Mouse (Mus musculus) cerebellum, postnatal 4 days (tissue): ENCODE measurements around the gene Tmem229b.
"Not testable (repeated sequence)": the region's sequence is repeated elsewhere in the genome, so short reads cannot be mapped to it uniquely, and the experiment has no call there.

Source experiments
- DNase-seq, 2 experiments: peaks; one replicate each; pipeline ENCODE4 v3.0.0; 2022; ENCODE audit warnings: low spot score in 2 of 2, mixed read lengths in 1 of 2

The Tmem229b gene

DNA sequence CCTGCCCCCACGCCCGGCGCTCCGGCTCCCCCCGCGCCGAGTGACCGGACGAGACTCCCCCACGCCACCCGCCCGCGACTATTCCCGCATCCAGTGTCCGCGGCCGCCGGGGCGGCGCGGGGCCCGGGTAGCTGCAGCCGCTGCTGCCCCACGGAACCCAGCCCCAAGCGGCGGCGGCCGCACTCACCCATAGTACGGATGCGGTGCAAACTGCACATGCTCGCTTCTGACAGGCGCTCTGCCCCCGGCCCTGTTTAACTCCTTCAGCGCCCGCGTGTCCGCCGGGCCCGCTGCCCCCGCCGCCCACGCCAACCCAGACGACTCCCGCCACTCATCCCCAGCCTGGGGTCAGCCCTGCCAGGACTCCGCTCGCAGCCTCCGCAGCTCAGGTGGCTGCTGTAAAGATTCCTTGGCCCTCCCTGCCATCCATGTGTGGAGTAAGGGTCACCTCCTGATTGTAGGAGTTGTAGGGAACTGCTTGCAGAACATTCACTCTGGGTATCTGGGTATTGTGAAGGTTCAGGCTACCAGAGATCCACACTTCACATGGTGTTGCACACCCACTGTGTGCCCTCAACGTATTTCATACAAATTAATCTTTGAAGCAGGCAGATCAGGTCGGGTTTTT is at the start of gene Tmem229b:
Gene Tmem229b (minus strand): TSS at position 502 of the 628 bp plus-strand sequence.
- DNase-seq: peak; percentile 47 to 69

DNA sequence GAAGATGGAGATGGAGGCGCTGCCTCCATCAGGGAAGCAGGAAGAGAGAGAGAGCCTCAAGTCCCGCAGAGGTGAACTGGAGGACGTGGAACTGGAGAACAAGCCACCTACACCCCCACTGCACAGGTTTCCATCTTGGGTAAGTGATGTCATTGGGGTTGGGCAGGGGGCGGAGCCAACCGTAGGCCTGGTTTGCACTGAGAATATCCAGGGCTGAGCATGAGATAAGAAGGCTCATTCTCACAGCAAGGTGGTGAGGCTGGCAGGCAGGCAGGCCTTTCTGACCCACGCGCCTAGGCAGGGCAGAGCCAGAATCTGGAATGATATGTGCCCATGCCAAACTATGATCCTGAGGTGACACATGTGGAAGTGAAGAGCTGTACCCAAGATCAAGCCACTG is 47.8 kb upstream of the Tmem229b start:
- DNase-seq: no peak

DNA sequence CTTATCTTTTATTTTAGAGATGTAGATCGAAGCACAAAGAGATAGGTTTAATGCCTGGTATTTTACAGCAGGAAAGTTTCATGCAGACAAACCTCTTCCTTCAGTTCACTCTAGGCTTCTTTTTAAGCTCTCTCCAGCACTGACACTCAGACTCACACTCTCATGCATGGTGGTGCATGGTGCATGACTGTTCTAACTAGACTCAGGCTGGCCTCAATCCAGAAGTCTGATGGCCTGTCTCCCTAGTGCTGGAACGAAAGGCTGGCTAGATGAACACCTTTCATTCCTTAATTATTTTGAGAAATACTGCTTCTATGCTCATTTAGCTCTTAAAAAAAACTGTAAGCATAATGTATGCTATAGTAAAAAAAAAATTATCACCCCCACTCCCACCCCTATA is 44.6 kb upstream of the Tmem229b start:
- no peak for DNase-seq

DNA sequence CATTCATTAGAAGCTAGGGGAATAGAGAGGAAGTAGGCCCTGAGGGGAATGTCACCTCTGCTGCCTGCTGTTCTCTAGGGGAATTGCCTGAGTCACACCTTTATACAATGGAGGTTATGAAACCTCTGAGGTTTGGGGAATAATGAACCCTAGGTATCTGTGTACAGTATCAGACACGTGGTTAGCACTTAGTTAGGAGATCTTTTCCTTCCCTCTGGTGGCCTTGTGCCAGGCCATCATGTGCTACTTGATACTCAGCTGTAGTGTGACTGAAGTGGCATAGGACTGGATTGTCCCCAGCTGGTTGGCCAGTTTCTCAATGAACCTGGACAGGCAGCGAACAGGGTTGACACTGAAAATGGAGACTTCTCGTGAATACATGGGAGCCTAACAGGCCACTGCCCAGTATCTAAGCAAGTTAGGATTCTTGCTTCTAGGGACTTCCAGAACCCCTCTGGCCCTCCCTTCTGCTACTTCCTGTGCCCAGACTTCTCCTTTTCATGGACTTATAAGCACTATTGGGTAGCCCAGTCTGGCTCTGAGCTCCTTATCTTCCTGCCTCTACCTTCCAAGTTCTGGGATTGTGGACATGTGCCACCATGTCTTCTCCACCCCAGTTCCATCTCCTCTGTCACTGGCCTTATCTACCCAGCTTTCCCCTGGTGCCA is 43.3 kb upstream of the Tmem229b start:
- no peak for DNase-seq

DNA sequence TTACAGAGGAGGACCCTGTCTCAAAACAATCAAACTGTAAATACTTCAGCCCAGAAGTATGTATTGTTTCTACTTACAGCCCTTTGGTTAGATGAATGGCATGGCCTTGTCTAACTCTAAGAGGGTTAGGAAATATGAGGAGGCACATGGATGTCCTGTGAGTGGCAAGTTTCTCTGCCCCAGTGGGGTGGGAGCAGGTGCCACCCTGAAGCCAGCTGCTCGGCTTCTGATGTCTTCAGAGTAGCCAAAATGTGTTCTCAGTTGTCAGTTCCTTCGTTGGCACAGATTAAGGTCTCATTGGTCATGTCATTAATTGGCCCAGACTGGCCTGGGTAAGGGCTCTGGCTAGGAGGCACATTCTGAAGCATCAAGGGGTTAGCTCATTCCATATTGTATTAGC is 42.4 kb upstream of the Tmem229b start:
- no peak for DNase-seq

DNA sequence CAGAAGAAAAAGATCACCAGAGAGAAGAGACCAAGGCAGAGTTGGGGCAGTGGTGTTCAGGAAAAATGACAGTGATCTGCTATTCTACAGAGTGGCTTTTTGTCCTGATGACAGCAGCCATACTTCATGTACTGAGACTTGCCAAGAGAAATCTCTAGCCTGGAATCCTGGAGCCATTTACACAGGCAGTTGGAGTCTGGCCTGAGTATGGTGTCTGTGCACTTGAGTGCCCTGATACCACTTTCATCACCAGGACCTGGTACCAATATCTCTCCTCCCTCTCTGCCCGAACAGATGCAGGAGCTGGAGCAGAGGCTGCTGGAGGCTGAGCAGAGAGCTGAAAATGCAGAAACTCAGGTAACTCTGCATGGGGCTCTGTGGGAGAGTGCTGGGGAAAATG is 41.5 kb upstream of the Tmem229b start:
- DNase-seq: no peak

DNA sequence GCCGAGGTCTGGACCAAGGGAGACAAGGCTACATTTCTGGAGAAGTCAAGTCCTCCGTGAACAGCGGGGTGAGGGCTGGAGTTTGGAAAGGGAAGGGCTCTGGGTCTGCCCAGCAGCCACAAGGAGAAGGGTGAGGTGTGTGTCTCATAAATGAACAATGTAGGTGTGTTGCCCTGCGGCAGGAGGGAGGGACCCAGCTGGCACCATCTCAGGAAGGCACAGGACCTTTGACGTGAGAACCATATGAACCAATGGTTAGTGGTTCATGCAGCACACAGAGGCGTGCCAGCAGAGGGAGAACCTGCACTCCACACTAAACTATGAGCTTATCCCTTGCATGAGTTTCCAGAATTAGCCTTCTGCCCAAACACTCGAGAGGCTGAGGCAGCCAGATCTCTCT is 39.8 kb upstream of the Tmem229b start:
- no peak for DNase-seq

DNA sequence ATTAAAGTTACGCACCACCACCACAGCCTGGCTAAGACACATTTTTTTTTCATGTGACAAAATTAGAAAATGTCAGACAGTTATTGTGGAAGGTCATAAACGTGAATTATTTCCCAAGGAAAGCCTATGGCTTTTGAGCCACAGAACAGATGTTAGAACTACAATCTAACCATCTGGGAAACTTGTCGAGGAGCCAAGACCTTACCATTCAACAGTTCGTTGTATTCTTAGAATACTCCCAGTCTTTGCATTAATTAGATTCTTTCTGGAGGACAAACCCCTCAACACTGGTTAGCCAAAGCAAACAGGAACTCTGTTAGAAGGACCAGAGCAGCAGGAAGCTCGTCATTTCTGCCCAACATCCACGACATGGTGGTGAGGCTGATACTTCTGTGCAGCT is 38.7 kb upstream of the Tmem229b start:
- no peak for DNase-seq

DNA sequence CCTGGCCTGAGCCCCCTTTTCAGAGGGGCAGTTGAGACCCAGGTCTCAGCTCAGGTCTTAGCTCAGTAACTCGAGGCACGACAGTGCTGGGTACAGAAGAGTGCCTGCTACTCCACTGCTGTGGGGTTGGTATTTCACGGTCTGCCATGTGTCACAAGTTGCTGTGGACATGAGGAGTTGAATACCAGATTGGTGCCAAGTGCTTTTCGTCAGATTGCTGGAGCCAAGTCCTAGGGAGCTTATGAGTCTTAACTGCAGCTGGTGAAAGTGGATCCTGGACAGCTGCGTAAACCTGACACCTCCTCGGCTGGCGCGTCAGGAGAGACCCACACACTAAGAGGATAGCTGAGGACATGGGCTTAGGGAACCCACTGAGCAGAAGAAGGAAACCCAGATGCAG is 37.2 kb upstream of the Tmem229b start:
- no peak for DNase-seq

DNA sequence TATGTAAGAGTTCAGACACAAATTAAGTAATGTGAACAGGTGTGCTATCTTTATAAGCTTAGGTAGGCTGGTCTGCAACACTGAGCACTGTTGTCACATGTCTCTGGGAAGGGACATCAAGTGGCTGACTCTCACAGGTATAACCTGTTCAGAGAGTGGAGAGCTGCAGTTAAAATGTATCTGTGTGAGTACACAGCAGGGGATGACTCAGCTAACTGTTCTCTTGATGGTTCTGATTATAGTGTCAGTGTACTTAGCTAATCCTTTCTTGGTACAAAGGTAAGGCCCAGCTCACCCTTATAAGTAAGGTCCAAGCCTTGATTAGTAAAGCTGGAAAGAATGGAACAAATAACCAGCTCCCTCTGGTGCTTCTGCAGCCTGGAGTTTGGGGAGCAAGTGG is 34.0 kb upstream of the Tmem229b start:
- DNase-seq: no peak

DNA sequence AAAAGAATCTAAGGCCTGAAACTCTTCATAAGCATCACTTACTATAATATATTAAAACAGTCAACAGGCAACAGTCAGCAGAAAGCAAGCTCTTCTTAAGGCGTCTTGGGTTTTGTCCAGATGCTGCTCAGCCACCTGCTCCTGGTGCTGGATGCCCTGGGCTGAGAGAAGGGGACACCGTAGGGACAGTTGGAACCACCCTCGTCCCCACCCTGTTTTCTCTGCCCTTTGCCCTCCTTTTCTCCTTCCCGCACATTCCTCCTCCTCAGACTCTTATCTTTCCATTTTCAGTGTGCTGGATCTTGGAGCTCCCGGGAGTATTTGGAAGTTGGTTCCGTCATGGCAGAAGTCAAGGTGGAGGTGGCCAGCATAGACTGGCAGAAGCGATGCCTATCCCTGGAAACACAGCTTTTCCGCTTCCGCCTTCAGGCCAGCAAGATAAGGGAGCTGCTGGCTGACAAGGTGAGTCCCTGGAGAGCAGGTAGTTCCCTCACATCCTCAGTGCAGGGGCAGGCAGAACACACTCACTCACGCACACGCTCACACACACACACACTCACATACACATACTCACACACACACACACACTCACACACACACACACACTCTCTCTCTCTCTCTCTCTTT is 32.9 kb upstream of the Tmem229b start:
- no peak for DNase-seq

DNA sequence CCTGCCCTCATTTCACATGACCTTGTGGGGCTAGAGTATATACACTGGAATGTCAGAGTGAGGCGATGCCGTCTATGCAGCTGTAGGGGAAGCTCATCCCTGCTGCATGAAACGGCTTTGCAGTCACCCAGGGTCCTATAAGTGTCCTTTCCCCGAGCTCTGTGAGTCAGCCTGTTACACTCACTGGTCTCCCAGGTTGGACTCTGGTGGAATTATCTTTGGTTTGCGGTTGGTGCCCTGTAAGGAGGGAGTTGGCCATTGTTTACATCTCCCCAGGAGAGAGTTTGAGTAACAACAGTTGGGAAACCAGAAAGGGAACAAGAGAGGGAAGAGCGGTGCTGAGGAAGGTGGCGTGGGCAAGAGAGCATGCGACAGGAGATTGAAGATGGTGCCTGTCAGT is 32.3 kb upstream of the Tmem229b start:
- no peak for DNase-seq

DNA sequence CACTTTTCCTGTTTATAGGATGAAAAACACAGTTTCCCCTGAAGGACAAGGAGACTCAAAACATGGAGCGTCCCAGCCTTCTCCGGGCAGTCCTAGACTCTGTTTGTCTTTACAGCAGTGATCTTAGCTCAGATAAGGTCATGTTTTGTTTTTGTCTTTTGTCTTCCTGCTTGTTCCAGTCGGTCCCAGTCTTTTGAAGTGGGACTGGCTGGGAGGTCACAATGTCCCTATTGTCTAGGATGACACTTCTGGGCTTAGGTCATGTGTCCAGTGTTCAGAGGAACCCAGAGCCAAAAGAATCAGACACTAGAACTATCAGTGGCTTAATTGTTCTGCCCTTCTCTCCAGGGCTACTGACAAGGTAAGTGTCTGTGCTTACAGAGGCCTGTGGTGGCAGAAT is 27.9 kb upstream of the Tmem229b start:
- DNase-seq: no peak

DNA sequence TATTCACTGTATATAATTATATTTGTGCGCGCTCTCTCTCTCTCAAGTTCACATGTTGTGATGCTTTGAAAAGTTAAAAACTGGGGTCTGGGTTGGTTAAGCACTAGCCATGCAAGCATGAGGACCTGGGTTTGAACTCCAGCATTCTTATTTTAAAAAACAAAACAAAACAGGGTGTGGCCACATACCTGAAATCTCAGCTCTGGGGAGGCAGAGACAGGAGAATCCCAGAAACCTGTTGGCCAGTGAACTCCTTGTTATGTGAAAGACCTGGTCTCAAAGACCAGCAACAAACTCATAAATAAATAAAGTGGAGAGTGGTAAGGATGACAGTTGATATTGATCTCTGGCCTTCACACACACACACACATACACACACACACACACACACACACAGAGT is 26.9 kb upstream of the Tmem229b start:
- no peak for DNase-seq

DNA sequence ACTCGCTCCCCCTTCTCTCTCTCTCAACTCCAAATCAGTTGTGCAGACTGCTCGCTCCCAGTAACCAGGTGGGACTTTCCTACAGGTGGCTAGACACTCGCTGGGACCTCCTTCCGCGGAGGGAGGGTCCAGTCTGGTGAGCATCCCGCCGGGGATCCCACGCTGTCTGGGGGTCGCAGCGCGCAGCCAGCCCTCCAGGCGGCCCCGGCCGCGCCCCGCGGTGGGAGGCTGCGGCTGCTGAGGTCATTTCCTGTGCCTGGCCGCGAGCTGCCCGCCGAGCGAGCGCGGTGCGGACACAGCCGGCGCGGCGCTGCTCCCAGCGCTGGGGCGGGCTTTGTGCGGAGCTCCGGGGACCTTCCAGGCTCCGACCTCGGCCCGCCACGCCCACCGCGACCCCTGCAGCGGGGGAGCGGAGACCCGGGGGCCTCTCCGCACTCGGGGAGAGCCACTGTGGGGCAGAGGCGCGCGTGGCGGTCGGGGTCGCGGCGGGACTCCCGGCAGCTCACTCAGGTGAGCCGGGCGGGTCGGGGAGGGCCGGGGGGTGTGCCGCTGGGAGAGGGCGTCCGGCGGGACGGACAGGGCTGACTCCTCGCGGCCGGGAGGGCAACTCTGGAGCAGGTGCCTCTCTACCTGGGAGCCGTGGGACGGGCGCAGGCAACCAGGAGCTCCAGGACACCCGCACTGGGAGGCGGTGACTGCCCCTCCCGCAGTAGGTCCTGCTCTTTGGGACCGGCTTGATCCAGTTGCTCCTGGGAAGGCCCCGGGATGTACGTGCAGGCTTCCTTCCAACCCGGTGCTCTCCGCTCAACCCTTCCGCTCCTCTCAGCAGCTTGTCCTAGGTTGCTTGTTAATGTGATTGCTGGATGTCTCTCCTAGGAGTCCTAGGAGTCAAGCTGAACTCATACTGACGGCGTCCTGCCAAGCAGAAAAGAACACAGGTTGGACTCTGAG is 21.8 kb upstream of the Tmem229b start, which contains the start of gene Plekhh1:
Gene Plekhh1 (plus strand): TSS at position 253 of the 951 bp plus-strand sequence.
- DNase-seq: peak in 1 of 2 experiments; percentile 45

DNA sequence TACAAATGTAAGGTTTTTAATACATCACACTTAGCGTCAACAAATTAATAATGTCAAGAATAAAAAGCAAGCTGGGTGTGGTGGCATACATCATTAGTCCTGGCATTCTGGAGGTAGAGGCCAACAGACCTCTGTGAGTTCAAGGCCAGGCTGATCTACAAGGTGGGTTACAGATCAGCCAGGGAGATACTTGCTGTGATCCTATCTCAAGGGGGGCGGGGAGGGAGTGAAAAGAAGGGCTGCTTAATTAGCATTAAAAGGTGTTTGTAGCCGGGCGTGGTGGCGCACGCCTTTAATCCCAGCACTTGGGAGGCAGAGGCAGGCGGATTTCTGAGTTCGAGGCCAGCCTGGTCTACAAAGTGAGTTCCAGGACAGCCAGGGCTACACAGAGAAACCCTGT is 20.1 kb upstream of the Tmem229b start:
- DNase-seq: not testable (repeated sequence)

DNA sequence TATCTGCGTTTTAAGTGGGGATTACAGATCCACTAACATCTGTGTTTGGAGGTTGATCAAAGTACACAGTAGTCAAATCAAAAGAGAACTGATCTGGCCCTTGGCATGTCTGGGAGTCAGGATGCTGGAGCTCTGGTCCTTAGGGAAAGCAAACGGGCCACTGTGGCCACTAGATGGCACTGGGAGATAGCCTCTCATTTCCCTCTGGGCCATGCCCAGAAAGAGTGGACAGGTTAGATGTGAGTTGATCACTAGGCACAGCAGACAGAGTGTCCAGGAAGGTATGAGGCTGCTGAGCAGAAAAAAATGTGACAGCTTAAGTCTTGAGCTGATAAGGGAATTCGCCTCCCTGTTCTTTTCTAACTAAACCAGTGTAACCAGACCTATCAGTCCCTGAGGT is 15.5 kb upstream of the Tmem229b start:
- DNase-seq: peak in 1 of 2 experiments; percentile 48

DNA sequence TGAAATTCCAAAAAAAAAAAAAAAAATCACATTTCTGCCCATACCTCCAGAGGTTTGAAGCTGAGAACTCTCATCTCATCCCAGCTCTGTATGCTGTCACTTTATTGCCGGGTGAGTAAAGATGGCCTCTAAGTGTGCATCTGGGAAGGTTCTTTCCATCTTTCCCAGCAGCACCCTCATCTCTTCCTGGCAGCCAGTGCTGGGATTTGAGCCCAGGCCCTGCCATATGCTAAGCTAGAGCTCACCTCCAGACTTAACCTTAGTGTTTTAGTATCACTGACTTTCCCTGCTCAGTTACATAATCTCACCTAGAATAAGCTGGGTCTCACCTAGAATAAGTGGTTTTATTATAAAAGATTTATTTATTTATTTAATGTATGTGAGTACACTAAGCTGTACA is 14.5 kb upstream of the Tmem229b start:
- DNase-seq: no peak

DNA sequence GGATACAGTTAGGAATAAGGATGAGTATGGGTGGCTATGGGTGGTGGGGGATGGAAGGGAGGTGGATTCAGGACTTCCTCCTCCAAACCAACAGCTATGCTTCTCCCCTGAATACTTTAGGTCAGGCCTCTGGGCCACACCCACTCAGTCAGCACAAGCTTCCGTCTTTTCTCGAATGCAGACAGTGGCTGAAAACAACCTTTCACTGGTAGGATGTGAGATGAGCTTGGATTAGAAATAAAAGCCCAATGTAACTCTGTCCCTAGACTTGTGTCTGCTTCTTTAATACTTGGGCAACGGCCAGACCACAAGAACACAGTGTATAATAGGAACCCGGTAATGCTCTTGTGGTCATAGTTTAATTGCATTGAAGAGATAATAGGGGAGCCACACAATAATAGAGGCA is 10.6 kb upstream of the Tmem229b start:
- DNase-seq: no peak

DNA sequence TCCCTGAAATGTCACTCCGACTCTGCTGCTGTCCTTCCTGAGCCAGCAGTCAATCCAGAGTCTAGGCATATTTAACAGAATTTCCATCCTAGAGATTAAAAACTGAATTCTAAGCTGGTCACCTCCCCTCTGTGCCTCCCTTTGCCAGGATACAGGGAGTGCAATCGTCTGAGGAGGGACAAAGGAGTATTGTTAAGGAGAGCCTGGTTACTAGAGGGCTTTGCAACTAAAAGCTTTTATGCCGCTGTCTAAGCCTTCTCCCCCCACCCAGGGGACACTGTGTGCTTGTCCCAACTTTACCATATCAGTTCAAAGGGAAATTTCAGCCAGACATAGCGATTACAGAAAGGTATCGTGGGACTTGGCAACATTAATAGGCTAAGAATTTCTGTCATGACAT is 8.7 kb upstream of the Tmem229b start:
- DNase-seq: no peak

DNA sequence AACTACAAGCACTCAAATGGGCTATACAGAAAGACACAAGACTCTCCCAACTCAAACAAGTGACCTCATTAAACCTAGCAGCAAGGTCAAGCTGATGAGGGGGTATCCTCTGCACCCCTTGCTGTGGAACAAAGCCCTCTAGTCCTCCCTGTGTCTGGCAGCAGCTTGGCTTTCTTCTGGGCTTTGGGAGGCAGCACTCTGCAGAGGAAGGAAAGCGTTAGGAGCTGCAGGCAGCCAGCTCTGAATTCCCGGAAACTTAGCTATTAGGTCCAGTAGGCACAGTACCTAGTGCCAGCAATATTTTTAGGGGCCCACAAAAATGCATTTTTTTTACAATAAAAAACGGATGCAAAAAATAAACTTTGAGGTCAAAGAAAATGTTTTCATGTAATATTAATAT is 3.1 kb upstream of the Tmem229b start:
- no peak for DNase-seq
